Mouse (Mus musculus) C2C12 (cell line): ENCODE results near the gene Gm49369. TPM values are rescaled to one million over a fixed set of nuclear protein-coding genes. Genes with fewer than 3 reads are reported as not detected.
A peak's percentile ranks its signal among the peaks of the same experiment; 100 is the strongest.

ENCODE experiments used
- H3K27me3 ChIP-seq: one replicate; pipeline ENCODE4 v1.6.1; 2011; ENCODE audit not compliant: control insufficient read depth, insufficient read depth, insufficient read length
- H3K36me3 ChIP-seq: one replicate; pipeline ENCODE4 v1.6.1; 2011; ENCODE audit not compliant: control insufficient read depth, insufficient read depth
- H3K4me3 ChIP-seq: one replicate; pipeline ENCODE4 v1.5.1; 2011; ENCODE audit warnings: mild to moderate bottlenecking, control low read depth; ENCODE audit not compliant: poor library complexity, insufficient read depth, severe bottlenecking
- H3K79me2 ChIP-seq: one replicate; pipeline ENCODE4 v1.6.1; 2011; ENCODE audit not compliant: control insufficient read depth, insufficient read depth
- H3K79me3 ChIP-seq: one replicate; pipeline ENCODE4 v1.6.1; 2011; ENCODE audit warnings: low read depth, control low read depth
- H3ac ChIP-seq: one replicate; pipeline ENCODE3; 2011; ENCODE audit warnings: low read depth; ENCODE audit not compliant: control insufficient read depth, insufficient read length
- CEBPB ChIP-seq: IDR thresholded peaks from one replicate; pipeline ENCODE4 v1.6.1; 2011; ENCODE audit warnings: low read depth, mild to moderate bottlenecking, control low read depth, moderate library complexity
- CTCF ChIP-seq: IDR thresholded peaks from one replicate; pipeline ENCODE4 v1.5.1; 2011; ENCODE audit not compliant: control insufficient read depth, insufficient read depth, insufficient read length
- FOSL1 ChIP-seq: IDR thresholded peaks from one replicate; pipeline ENCODE4 v1.8.0; 2011; ENCODE audit warnings: mild to moderate bottlenecking, low read length; ENCODE audit not compliant: poor library complexity, insufficient read depth, severe bottlenecking
- MAX ChIP-seq: IDR thresholded peaks from one replicate; pipeline ENCODE4 v1.6.1; 2011; ENCODE audit warnings: mild to moderate bottlenecking, control low read depth
- MYOD1 ChIP-seq: IDR thresholded peaks from one replicate; pipeline ENCODE4 v1.6.1; 2011; ENCODE audit warnings: low read depth; ENCODE audit not compliant: control insufficient read depth, insufficient read length
- MYOG ChIP-seq: IDR thresholded peaks from one replicate; pipeline ENCODE4 v1.6.1; 2011; ENCODE audit not compliant: control insufficient read depth, insufficient read length; ENCODE audit errors: extremely low read depth
- USF1 ChIP-seq: IDR thresholded peaks from one replicate; pipeline ENCODE4 v1.6.1; 2011; ENCODE audit warnings: low read depth, mild to moderate bottlenecking, control low read depth, moderate library complexity
- polyA plus RNA-seq: library from polyadenylated mRNA; unstranded; fragments of >200 nt; fragmentation: generic; extraction: Trizol; gene quantifications from one replicate; pipeline ENCODE4 v1.2.1, GENCODE M21; 2012; ENCODE audit warnings: missing spikeins

Gm49369 gene
- polyA plus RNA-seq, 1 experiment: not detected

DNA sequence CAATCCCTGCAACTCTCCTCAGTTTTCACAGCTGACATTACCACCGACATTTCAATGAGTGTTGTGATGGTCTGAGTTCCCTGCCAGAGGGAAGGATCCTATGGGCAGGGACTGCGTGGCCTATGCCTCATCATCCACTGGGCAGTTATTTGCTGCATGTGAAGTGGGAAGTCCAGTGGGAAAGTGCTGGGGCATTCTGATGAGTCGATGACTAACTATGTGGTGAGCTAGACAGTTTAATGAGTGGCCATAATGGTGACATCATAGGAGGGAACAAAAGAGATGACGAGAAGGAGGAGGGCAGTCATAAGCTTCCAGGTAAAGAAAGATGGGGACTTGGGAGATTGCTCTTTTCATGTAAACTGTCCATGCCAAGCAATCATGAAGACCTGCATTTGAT is 19.4 kb downstream of the Gm49369 start:
- no peak overlapping the region for H3ac ChIP-seq
- no peak overlapping the region for H3K4me3 ChIP-seq
- TF ChIP-seq MYOD1 (no peak), MAX (no peak), CEBPB (no peak), MYOG (no peak), FOSL1 (no peak)
- H3K36me3 ChIP-seq: no peaks in the 10 kb centered on the region
- H3K79me3 ChIP-seq: no peaks in the 10 kb centered on the region
- H3K27me3 ChIP-seq: no peaks in the 10 kb centered on the region
- H3K79me2 ChIP-seq: no peaks in the 10 kb centered on the region

DNA sequence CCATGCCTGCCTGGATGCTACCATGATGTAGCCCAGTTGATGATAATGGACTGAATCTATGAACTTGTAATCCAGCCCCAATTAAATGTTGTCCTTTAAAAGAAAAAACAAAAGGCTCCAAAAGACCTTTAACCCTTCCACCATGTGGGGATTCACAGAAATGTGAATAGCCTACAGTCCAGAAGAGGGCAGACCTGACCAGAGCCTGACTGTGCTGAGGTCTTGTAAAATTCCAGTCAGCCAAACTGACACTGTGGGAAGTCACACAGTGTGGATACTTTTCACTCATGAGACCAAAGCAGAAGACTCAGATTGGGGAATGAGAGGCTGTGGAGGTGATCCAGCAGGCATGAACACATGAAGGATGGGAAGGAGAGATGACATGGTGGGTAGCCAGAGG is 21.7 kb downstream of the Gm49369 start:
- no peak for TF ChIP-seq MAX
- peak; percentile 6 for TF ChIP-seq CTCF
- no peak for TF ChIP-seq USF1
- Histone ChIP-seq H3ac (no peak overlapping the region), H3K79me3 (no peaks in the 10 kb centered on the region), H3K4me3 (no peak overlapping the region), H3K27me3 (no peaks in the 10 kb centered on the region), H3K36me3 (no peaks in the 10 kb centered on the region), H3K79me2 (no peaks in the 10 kb centered on the region)

DNA sequence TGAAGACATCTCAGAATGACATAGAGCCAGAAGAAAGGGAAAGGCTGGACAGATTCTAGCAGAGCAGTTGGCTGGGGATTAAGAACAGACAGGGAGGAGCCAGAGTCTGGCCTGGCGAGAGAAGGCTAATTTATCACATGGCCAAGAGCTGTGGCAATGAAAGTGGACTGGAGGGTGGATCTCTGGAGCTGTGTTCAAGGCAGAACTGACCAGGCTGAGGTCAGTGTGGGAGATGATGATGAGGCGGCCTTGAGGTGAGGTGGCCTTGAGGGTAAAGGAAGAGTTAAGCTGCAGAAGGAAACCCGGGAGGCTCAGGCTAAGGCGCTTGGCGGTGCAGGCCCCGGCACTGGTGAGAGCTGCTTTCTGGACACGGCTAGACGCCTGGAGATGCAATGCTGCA is 23.3 kb downstream of the Gm49369 start:
- H3K4me3 ChIP-seq: no peak overlapping the region
- no peaks in the 10 kb centered on the region for H3K79me2 ChIP-seq
- H3K36me3 ChIP-seq: no peaks in the 10 kb centered on the region
- TF ChIP-seq FOSL1 (no peak), CEBPB (no peak), USF1 (no peak), MYOD1 (no peak), CTCF (no peak), MAX (no peak), MYOG (no peak)
- no peak overlapping the region for H3ac ChIP-seq
- H3K79me3 ChIP-seq: no peaks in the 10 kb centered on the region
- no peaks in the 10 kb centered on the region for H3K27me3 ChIP-seq

DNA sequence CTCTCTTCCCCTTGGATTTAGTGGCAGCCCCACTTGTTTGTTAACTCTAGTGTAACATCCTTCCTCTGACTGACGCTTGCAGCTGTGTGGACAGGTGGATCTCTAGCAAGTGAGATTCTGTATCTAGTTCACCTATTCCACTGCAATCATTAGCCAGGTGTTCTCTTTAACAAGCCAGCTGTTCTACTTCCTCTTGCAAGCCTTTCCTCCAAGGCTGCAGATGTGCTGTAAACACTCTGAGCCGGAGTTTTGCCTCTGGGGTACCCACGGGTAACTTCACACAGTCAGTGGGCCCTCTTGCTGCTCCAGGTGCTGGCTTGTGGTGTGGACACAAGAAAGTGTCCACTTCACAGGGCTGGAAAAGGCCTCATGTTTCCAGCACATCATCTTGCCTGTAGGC is 24.9 kb downstream of the Gm49369 start:
- TF ChIP-seq FOSL1 (no peak), USF1 (no peak), CTCF (no peak), MYOG (no peak), MYOD1 (no peak), CEBPB (no peak), MAX (no peak)
- no peaks in the 10 kb centered on the region for H3K79me3 ChIP-seq
- no peak overlapping the region for H3K4me3 ChIP-seq
- H3K79me2 ChIP-seq: no peaks in the 10 kb centered on the region
- no peaks in the 10 kb centered on the region for H3K27me3 ChIP-seq
- H3K36me3 ChIP-seq: no peaks in the 10 kb centered on the region
- no peak overlapping the region for H3ac ChIP-seq

DNA sequence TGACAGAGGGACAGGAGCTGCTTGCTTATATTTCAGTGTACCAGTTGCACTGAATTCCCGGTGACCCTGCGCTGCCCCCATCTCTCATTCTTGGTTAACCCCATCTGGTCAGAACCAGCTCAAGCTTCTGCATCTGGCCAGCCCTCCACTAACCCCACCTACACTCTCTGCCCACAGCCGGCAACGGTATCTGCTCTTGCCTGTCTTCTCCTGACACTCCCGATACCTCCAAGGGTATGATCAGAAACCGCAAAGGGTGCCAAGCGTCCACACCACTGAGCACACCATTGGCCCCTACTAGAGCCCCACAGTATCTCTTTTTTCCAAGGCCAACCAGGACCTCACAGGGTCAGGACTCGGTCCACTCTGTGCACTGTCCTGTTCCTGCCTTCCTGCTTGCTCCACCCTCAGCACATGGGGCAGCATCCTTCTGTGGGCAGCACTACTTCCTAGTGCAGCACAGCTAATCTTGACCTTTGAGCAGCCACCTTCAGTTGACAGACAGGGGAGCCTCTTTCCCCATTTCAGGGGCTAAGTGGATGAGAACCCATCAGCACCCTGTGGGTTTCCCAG is 27.7 kb downstream of the Gm49369 start:
- H3K27me3 ChIP-seq: no peaks in the 10 kb centered on the region
- H3K79me2 ChIP-seq: no peaks in the 10 kb centered on the region
- H3K36me3 ChIP-seq: no peaks in the 10 kb centered on the region
- no peak overlapping the region for H3K4me3 ChIP-seq
- TF ChIP-seq FOSL1 (no peak), MYOG (no peak), USF1 (no peak), CTCF (no peak), MAX (no peak), CEBPB (no peak), MYOD1 (no peak)
- H3ac ChIP-seq: no peak overlapping the region
- no peaks in the 10 kb centered on the region for H3K79me3 ChIP-seq

DNA sequence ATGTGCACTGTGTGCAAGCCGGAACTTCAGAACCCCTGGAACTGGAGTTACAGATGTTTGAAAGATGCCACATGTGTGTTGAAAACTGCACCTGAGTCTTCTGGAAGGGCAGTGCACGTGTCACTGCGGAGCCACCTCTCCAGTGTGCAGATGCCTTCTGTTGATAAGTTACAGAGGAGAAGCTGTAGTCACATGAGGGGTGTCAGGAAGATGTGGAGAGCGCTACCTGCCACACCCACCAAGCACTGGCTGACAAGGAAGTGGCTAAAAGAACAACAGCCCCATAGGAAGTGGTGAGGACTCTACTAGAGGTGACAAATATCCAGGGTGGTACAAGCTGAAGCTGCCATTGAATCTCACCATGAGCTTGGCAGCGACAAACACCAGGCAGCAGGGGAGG is 28.6 kb downstream of the Gm49369 start:
- no peak overlapping the region for H3K4me3 ChIP-seq
- no peaks in the 10 kb centered on the region for H3K79me2 ChIP-seq
- H3K27me3 ChIP-seq: no peaks in the 10 kb centered on the region
- H3ac ChIP-seq: no peak overlapping the region
- TF ChIP-seq MYOD1 (no peak), CEBPB (no peak)
- H3K36me3 ChIP-seq: no peaks in the 10 kb centered on the region
- H3K79me3 ChIP-seq: no peaks in the 10 kb centered on the region
